Mouse (Mus musculus): ENCODE results near the gene Olfr1393. TPM values are rescaled to one million over a fixed set of nuclear protein-coding genes. Genes with fewer than 3 reads are reported as not detected.
"Not testable (repeated sequence)": the region's sequence is repeated elsewhere in the genome, so short reads cannot be mapped to it uniquely, and the experiment has no call there.

Olfr1393 gene
- polyA plus RNA-seq, 1 experiment: not detected

DNA sequence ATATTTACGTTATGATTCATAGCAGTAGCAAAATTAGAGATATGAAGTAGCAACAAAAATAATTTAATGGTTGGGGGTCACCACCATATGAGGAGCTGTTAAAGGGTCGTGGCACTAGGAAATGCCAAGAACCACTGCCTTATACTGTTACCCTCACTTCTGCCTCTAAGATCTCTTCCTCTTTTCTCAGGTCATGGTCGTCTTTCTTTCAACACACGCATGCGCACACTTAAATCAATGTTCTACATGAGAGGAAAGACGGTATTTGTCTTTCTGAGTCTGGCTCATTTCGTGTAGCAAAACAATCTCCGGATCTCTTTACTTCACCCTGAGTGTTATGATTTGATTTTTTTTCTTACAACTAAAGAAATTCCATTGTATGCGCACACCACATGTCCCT, 8.3 kb upstream of the Olfr1393 start:
- no peak overlapping the region for H3K4me3 ChIP-seq (ENCODE audit: insufficient read depth, low read depth, low read length)
- WGBS: 92% methylated on average over 9 of the region's 9 CpGs
- TF ChIP-seq CTCF (IDR thresholded peaks at IDR 0.05; ENCODE audit: insufficient read depth, low read depth, low read length): no peak
- no peak for TF ChIP-seq POLR2A (IDR thresholded peaks at IDR 0.05; ENCODE audit: insufficient read depth, low read depth, low read length)
- no peaks in the 10 kb centered on the region for H3K4me1 ChIP-seq (ENCODE audit: control insufficient read depth, insufficient read depth, low read length)
- H3K27ac ChIP-seq (ENCODE audit: insufficient read depth, low read depth, low read length): no peak overlapping the region

DNA sequence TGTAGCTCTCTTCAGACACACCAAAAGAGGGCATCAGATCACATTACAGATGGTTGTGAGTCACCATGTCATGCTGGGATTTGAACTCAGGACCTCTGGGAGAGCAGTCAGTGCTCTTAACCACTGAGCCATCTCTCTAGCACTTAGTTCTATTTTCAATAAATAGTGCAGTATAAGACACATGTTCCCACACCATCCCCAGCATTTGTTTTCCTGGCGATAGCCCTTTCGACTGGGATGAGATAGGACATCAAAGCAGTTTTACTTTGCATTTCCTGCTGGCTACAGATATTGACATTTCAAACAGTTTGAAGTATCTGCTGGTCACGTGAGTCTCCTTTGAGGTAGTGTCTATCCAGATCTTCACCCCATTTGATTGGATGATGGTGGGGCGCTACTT, 7.7 kb upstream of the Olfr1393 start:
- 96% methylated on average over 4 of the region's 4 CpGs for WGBS

DNA sequence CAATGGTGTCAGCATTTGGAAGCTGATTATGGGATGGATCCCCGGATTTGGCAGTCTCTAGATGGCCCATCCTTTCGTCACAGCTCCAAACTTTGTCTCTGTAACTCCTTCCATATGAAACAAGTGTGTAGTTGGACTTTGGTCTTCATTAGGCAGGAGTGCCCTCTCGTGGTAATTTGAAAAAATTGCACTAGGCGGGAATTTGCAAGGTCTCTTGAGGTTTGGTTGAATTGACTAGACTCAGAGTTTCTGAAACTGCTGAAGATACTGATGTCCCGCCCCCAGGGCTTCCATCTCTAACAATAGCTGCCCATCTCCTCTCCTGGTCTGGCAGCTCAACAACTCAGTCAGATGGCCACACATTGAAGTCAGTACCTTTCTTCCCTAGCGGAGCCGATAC, 6.8 kb upstream of the Olfr1393 start:
- WGBS: 32% methylated on average over 7 of the region's 7 CpGs
- H3K4me1 ChIP-seq (ENCODE audit: control insufficient read depth, insufficient read depth, low read length): no peaks in the 10 kb centered on the region
- no peak for TF ChIP-seq POLR2A (IDR thresholded peaks at IDR 0.05; ENCODE audit: insufficient read depth, low read depth, low read length)
- TF ChIP-seq CTCF (IDR thresholded peaks at IDR 0.05; ENCODE audit: insufficient read depth, low read depth, low read length): no peak
- no peak overlapping the region for H3K27ac ChIP-seq (ENCODE audit: insufficient read depth, low read depth, low read length)
- no peak overlapping the region for H3K4me3 ChIP-seq (ENCODE audit: insufficient read depth, low read depth, low read length)

More for the DNA sequence above, 7.7 kb upstream of the Olfr1393 start:
- H3K4me1 ChIP-seq (ENCODE audit: control insufficient read depth, insufficient read depth, low read length): no peaks in the 10 kb centered on the region
- TF ChIP-seq POLR2A (IDR thresholded peaks at IDR 0.05; ENCODE audit: insufficient read depth, low read depth, low read length) (no peak), CTCF (IDR thresholded peaks at IDR 0.05; ENCODE audit: insufficient read depth, low read depth, low read length) (no peak)
- H3K4me3 ChIP-seq (ENCODE audit: insufficient read depth, low read depth, low read length): no peak overlapping the region
- H3K27ac ChIP-seq (ENCODE audit: insufficient read depth, low read depth, low read length): no peak overlapping the region

DNA sequence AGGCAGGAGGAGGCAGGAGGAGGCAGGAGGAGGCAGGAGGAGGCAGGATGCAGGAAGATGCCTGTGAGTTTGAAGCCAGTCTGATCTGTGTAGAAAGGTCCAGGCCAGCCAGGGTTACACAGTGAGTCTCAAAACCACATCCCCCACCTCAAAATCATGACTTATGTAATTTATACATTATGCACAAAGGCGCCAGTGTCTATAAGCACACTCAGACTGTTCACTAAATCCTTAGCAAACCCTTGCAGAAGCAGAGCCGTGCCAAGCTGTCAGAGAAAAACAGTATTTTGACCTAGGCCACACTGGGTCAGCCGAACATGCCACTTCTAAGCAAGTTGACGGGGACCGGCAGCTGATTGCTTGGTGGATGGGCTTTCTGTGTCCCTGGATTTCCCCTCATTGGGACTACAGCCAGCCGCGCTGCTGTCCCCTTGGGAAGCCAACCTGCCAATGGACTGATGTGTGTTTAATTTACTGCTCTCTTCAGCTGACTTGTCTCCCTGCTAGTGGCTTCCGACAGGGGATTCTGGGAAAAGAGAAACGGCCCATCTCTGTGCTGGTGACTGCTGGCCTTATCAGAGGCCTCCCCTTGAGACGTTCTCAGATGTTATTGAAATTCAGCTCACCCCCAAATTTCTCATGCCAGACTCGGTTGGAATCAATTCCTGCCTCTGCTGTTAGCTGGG, 4.1 kb upstream of the Olfr1393 start:
- Histone ChIP-seq H3K4me3 (ENCODE audit: insufficient read depth, low read depth, low read length) (no peak overlapping the region), H3K4me1 (ENCODE audit: control insufficient read depth, insufficient read depth, low read length) (no peaks in the 10 kb centered on the region), H3K27ac (ENCODE audit: insufficient read depth, low read depth, low read length) (no peak overlapping the region)
- TF ChIP-seq POLR2A (IDR thresholded peaks at IDR 0.05; ENCODE audit: insufficient read depth, low read depth, low read length) (no peak), CTCF (IDR thresholded peaks at IDR 0.05; ENCODE audit: insufficient read depth, low read depth, low read length) (no peak)
- WGBS: 77% methylated on average over 11 of the region's 11 CpGs

DNA sequence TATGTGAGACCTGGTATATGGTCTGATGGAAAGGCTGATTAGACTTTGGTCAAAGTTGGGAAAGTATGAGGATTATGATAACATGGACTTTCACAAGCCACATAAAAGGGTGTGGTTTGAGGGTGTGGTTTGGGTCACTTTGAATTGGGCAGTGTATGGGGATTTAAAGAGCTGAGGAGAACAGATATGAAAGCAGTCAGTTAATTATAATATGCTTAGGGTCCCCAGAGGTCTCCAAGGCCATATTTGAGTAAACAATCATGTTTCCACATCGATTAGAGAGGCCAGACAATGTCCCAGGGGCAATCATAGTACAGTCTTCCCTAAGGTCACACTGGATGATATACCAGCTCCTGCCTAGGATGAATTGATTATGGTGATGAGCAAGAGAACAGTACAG, 6.9 kb downstream of the Olfr1393 start, which contains the start of gene Olfr1392:
Gene Olfr1392, plus strand, starts transcription at position 301 of the 400 bp plus-strand sequence.
- not testable (repeated sequence) for H3K4me1 ChIP-seq (ENCODE audit: control insufficient read depth, insufficient read depth, low read length); H3K27ac ChIP-seq (ENCODE audit: insufficient read depth, low read depth, low read length); H3K4me3 ChIP-seq (ENCODE audit: insufficient read depth, low read depth, low read length)
- WGBS: 55% methylated on average over 1 of the region's 1 CpGs

DNA sequence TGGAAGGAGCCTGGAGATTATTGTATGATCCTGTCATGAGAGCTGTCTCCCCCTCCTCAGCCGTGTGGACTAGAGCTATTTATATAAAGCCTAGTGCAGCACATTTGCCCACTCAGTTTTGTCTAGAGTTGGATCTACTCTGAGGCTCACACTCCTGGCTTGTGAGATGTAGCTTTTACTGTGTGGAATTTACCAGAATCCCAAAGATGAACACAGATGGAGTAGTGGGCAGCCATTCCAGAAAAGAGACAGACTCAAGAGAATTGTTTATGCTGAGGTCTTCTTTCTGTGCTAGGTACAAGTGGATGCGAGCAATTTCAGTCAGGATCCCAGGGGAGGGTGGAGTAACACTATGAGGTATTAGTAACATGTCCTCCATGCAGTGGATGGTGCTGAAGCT, 9.1 kb downstream of the Olfr1393 start:
- 86% methylated on average over 2 of the region's 2 CpGs for WGBS
- Histone ChIP-seq H3K4me1 (ENCODE audit: control insufficient read depth, insufficient read depth, low read length) (no peaks in the 10 kb centered on the region), H3K27ac (ENCODE audit: insufficient read depth, low read depth, low read length) (no peak overlapping the region), H3K4me3 (ENCODE audit: insufficient read depth, low read depth, low read length) (no peak overlapping the region)
- TF ChIP-seq CTCF (IDR thresholded peaks at IDR 0.05; ENCODE audit: insufficient read depth, low read depth, low read length): no peak
- no peak for TF ChIP-seq POLR2A (IDR thresholded peaks at IDR 0.05; ENCODE audit: insufficient read depth, low read depth, low read length)

DNA sequence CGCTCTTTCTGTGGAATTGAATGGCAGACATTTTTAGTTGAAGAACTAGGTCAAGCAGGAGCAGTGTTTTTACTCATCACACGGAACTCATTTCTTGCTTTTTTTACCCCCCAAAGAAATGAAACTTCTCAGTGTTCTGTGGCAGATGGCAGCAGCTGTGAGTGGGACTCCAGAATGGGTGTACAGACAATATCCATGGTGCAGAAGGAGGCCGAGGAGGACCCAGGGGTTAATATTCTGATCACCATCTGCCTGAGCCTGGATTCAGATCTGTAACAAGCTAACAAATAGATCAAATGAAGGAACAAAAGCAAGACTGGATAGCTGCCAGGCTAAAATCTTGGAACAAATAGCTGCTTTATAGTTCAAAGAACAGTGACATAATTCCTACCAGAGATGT, 14.7 kb downstream of the Olfr1393 start:
- Histone ChIP-seq H3K27ac (ENCODE audit: insufficient read depth, low read depth, low read length) (no peak overlapping the region), H3K4me3 (ENCODE audit: insufficient read depth, low read depth, low read length) (no peak overlapping the region), H3K4me1 (ENCODE audit: control insufficient read depth, insufficient read depth, low read length) (no peaks in the 10 kb centered on the region)
- no peak for TF ChIP-seq POLR2A (IDR thresholded peaks at IDR 0.05; ENCODE audit: insufficient read depth, low read depth, low read length)
- TF ChIP-seq CTCF (IDR thresholded peaks at IDR 0.05; ENCODE audit: insufficient read depth, low read depth, low read length): no peak
- 37% methylated on average over 3 of the region's 3 CpGs for WGBS

DNA sequence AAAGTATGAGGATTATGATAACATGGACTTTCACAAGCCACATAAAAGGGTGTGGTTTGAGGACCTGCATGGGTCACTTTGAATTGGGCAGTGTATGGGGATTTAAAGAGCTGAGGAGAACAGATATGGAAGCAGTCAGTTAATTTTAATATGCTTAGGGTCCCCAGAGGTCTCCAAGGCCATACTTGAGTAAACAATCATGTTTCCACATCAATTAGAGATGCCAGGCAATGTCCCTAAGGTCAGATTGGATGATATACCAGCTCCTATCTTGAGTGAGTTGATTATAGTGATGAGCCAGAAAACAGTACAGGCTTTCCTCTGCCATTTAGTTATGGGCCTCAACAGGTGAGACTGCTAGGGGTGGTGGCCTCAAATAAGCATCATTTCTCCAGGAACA, 26.3 kb downstream of the Olfr1393 start, which contains the start of gene Olfr10:
Gene Olfr10, plus strand, starts transcription at position 301 of the 400 bp plus-strand sequence.
- Histone ChIP-seq H3K4me1 (ENCODE audit: control insufficient read depth, insufficient read depth, low read length) (no peaks in the 10 kb centered on the region), H3K27ac (ENCODE audit: insufficient read depth, low read depth, low read length) (no peak within 1 kb of the TSS), H3K4me3 (ENCODE audit: insufficient read depth, low read depth, low read length) (no peak within 1 kb of the TSS)
- TF ChIP-seq POLR2A (IDR thresholded peaks at IDR 0.05; ENCODE audit: insufficient read depth, low read depth, low read length) (no peak), CTCF (IDR thresholded peaks at IDR 0.05; ENCODE audit: insufficient read depth, low read depth, low read length) (no peak)

DNA sequence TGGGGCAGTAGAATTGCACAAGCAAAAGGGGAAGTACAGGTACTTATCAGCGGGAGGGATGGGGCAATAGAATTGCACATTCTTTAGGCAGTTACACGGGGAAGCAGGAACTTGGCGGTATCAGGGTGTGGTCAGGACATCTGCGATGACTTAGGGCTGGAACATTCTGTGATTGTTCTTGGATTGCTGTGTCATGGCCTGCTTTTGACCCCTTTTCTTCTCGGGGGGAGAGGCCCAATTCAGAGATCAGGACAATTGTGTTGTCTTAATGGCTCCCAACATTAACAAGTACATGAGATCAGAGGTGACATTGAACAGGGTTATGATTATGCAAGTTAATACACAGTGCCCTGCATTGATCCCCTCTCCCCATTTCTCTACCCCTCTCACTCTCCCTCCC, 30.4 kb downstream of the Olfr1393 start:
- WGBS: 82% methylated on average over 5 of the region's 5 CpGs
- not testable (repeated sequence) for H3K4me1 ChIP-seq (ENCODE audit: control insufficient read depth, insufficient read depth, low read length); H3K4me3 ChIP-seq (ENCODE audit: insufficient read depth, low read depth, low read length); H3K27ac ChIP-seq (ENCODE audit: insufficient read depth, low read depth, low read length)

DNA sequence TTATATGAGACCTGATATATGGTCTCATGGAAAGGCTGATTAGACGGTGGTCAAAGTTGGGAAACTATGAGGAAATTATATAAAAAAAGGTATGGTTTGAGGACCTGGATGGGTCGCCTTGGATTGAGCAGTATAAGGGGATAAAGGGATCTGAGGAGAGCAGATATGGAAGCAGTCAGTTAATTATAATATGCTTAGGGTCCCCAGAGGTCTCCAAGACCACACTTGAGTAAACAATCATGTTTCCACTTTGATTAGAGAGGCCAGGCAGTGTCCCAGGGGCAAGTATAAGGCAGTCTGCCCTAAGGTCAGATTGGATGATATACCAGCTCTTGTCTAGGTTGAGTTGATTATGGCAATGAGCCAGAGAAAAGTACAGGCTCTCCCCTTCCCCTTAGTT, 44.3 kb downstream of the Olfr1393 start, which contains the start of gene Olfr1391:
Gene Olfr1391, plus strand, starts transcription at position 301 of the 400 bp plus-strand sequence.
- TF ChIP-seq CTCF (IDR thresholded peaks at IDR 0.05; ENCODE audit: insufficient read depth, low read depth, low read length): no peak
- TF ChIP-seq POLR2A (IDR thresholded peaks at IDR 0.05; ENCODE audit: insufficient read depth, low read depth, low read length): no peak
- WGBS: 81% methylated on average over 2 of the region's 2 CpGs
- H3K4me3 ChIP-seq (ENCODE audit: insufficient read depth, low read depth, low read length): no peak within 1 kb of the TSS

More for the DNA sequence above, 44.3 kb downstream of the Olfr1393 start, which contains the start of gene Olfr1391:
- Histone ChIP-seq H3K27ac (ENCODE audit: insufficient read depth, low read depth, low read length) (no peak within 1 kb of the TSS), H3K4me1 (ENCODE audit: control insufficient read depth, insufficient read depth, low read length) (no peaks in the 10 kb centered on the region)
